Mouse (Mus musculus): Measurements from ENCODE around the gene Dmp1. TPM values are rescaled to one million over a fixed set of nuclear protein-coding genes. Genes with fewer than 3 reads are reported as not detected.

The Dmp1 gene
- polyA plus RNA-seq, 1 experiment from 2014 or later: 0.66 TPM

DNA sequence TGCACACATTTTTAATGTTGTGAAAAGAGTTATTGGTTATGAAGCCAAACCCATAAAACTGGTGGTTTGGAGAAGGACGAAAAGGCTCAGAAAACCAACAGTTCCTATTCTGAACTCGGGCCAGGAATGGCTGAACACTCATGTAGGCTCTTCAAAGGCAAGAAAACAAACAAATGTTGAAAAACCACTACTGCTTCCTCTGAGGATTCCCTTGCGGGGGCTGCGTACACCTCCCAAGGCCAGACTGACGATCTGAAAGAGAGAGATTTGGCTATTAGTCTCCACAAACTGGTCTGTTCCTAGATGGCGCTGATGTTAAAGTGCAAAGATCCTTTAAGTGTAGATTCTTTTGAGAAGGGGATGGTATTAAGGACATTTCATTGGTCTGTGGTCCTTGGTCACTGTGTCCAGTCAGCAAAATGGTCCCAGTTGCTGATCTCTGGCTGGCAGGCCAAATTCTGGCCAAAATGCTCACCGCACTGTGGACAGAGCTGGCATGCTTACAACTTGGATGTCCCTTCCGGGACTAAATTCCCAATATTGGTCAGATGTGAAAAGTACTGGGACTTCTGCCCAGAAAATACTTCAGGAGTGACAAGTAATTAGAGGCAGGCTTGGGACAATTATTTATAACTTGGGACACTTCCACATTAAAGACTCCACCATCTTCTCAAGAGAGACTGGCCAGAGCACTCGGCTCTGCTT, 37.4 kb downstream of the Dmp1 start:
- DNase-seq: no peak

DNA sequence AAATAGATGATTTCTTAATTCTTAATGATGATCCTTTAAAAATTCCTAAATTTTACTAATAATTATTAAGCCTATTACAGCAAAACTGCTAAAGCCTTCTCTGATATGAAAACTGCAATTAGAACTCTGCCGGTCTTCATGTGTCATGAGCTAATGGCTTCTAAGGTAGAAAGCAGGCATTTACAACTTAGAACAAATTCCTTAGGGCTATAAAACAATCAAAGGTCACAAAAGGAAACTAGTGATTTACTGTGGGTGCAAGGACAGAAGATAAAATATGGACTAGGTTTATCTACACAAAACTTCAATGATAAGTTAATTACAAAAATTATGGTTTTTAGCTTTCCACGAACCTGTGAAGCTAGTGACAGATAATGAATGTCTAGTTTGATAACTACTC, 41.8 kb downstream of the Dmp1 start:
- DNase-seq (no peak), ATAC-seq (ENCODE audit: low FRiP score, low TSS enrichment) (no peak)
- H3K4me3 ChIP-seq (replicated peaks; ENCODE audit: low read depth, low read length): no peak overlapping the region
- no peaks in the 10 kb centered on the region for H3K9me3 ChIP-seq (ENCODE audit: control insufficient read depth, low read length)
- H3K27ac ChIP-seq (replicated peaks; ENCODE audit: low read depth, low read length): no peak overlapping the region
- H3K4me1 ChIP-seq (ENCODE audit: control insufficient read depth, insufficient read depth, low read length): no peaks in the 10 kb centered on the region
- WGBS: 88% methylated on average over 2 of the region's 2 CpGs
- H3K9ac ChIP-seq (replicated peaks; ENCODE audit: low read length): no peak overlapping the region
- no peaks in the 10 kb centered on the region for H3K27me3 ChIP-seq (ENCODE audit: control insufficient read depth, insufficient read depth, low read length)
- no peaks in the 10 kb centered on the region for H3K36me3 ChIP-seq (ENCODE audit: control insufficient read depth, insufficient read depth, low read length)
- H3K4me2 ChIP-seq (ENCODE audit: low read length): no peak overlapping the region

More for the DNA sequence above, 37.4 kb downstream of the Dmp1 start:
- Histone ChIP-seq H3K4me3 (replicated peaks; ENCODE audit: low read depth, low read length) (no peak overlapping the region), H3K27ac (replicated peaks; ENCODE audit: low read depth, low read length) (no peak overlapping the region), H3K27me3 (ENCODE audit: control insufficient read depth, insufficient read depth, low read length) (no peaks in the 10 kb centered on the region), H3K36me3 (ENCODE audit: control insufficient read depth, insufficient read depth, low read length) (no peaks in the 10 kb centered on the region), H3K4me1 (ENCODE audit: control insufficient read depth, insufficient read depth, low read length) (no peaks in the 10 kb centered on the region), H3K9me3 (ENCODE audit: control insufficient read depth, low read length) (no peaks in the 10 kb centered on the region), H3K4me2 (ENCODE audit: low read length) (no peak overlapping the region), H3K9ac (replicated peaks; ENCODE audit: low read length) (no peak overlapping the region)
- ATAC-seq (ENCODE audit: low FRiP score, low TSS enrichment): no peak
- 90% methylated on average over 9 of the region's 9 CpGs for WGBS

DNA sequence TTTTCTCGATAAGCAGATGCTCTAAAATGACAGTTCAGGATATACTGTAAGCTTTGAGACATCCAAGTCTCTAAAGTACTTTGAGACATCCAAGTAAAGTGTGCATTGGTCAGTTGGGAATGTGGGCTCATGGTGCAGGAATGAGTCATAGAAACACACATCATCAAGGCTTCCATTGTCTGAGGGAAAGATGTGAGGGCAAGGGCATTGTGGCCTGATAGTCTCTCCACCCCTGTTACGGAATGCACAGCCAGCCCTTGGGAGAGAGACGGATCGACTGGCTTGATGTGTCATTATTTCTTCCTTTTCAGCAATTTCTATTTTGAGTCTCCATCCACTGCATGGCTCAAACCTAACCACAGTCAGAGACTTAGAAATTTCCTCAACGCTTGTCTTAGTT, 49.4 kb downstream of the Dmp1 start:
- H3K9ac ChIP-seq (replicated peaks; ENCODE audit: low read length): no peak overlapping the region
- no peak overlapping the region for H3K4me3 ChIP-seq (replicated peaks; ENCODE audit: low read depth, low read length)
- WGBS: 87% methylated on average over 5 of the region's 5 CpGs
- ATAC-seq (ENCODE audit: low FRiP score, low TSS enrichment) (no peak), DNase-seq (no peak)
- H3K27ac ChIP-seq (replicated peaks; ENCODE audit: low read depth, low read length): no peak overlapping the region
- no peaks in the 10 kb centered on the region for H3K36me3 ChIP-seq (ENCODE audit: control insufficient read depth, insufficient read depth, low read length)
- H3K9me3 ChIP-seq (ENCODE audit: control insufficient read depth, low read length): no peaks in the 10 kb centered on the region
- H3K4me1 ChIP-seq (ENCODE audit: control insufficient read depth, insufficient read depth, low read length): no peaks in the 10 kb centered on the region
- H3K27me3 ChIP-seq (ENCODE audit: control insufficient read depth, insufficient read depth, low read length): no peaks in the 10 kb centered on the region
- H3K4me2 ChIP-seq (ENCODE audit: low read length): no peak overlapping the region

DNA sequence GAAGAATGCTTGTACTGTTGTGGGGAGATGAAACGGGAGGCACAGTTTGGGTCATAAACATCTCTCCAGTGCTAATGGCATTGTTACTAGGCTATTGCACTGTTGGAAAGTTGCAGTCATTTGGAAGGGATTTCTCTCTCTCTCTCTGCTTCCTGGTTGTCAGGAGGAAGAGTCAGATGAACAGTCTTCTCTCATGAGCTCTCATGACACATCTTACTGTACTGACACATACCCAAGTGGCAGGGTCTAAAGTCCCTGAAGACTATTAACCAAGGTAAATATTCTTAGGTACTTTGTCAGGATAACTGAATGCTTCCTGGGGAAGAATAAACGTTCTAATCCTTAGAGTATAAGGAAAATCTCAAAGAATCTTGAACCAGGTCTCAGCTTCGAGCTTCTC, 54.2 kb downstream of the Dmp1 start:
- H3K27me3 ChIP-seq (ENCODE audit: control insufficient read depth, insufficient read depth, low read length): no peaks in the 10 kb centered on the region
- no peak for DNase-seq
- WGBS: 76% methylated on average over 3 of the region's 3 CpGs

DNA sequence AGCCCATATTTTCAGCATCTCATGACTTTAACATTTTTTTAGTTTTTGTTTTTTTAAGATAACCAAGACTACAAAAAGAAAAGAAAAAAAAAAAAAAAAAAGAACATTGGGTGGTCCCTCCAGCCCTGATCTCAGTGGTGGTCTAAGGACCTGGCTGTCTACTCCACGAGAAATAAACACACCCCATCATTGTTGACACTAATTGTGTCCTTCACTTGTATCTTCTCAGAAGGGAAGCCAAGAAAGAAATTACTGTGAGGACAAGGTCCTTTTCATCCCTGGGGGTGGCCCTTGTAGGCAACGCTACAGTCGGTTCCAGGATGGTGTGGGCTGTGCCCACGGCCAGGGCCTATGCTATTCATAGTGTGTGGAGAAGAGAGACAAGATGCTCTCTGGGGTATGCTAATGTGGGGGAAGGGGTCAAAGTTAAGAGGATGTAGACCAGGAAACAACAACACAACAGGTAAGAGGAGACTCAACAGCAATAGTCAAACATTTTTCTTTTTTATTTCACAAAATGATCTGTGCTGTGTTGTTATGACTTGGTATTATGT, 59.6 kb downstream of the Dmp1 start:
- Histone ChIP-seq H3K9me3 (ENCODE audit: control insufficient read depth, low read length) (no peaks in the 10 kb centered on the region), H3K27ac (replicated peaks; ENCODE audit: low read depth, low read length) (no peak overlapping the region), H3K4me3 (replicated peaks; ENCODE audit: low read depth, low read length) (no peak overlapping the region), H3K9ac (replicated peaks; ENCODE audit: low read length) (no peak overlapping the region), H3K27me3 (ENCODE audit: control insufficient read depth, insufficient read depth, low read length) (no peaks in the 10 kb centered on the region), H3K4me1 (ENCODE audit: control insufficient read depth, insufficient read depth, low read length) (no peaks in the 10 kb centered on the region), H3K36me3 (ENCODE audit: control insufficient read depth, insufficient read depth, low read length) (no peaks in the 10 kb centered on the region), H3K4me2 (ENCODE audit: low read length) (no peak overlapping the region)
- 84% methylated on average over 4 of the region's 4 CpGs for WGBS
- ATAC-seq (ENCODE audit: low FRiP score, low TSS enrichment) (no peak), DNase-seq (no peak)

More for the DNA sequence above, 54.2 kb downstream of the Dmp1 start:
- no peak overlapping the region for H3K4me2 ChIP-seq (ENCODE audit: low read length)
- H3K4me3 ChIP-seq (replicated peaks; ENCODE audit: low read depth, low read length): no peak overlapping the region
- H3K4me1 ChIP-seq (ENCODE audit: control insufficient read depth, insufficient read depth, low read length): no peaks in the 10 kb centered on the region
- no peaks in the 10 kb centered on the region for H3K9me3 ChIP-seq (ENCODE audit: control insufficient read depth, low read length)
- no peak overlapping the region for H3K9ac ChIP-seq (replicated peaks; ENCODE audit: low read length)
- no peaks in the 10 kb centered on the region for H3K36me3 ChIP-seq (ENCODE audit: control insufficient read depth, insufficient read depth, low read length)
- no peak overlapping the region for H3K27ac ChIP-seq (replicated peaks; ENCODE audit: low read depth, low read length)
- no peak for ATAC-seq (ENCODE audit: low FRiP score, low TSS enrichment)

DNA sequence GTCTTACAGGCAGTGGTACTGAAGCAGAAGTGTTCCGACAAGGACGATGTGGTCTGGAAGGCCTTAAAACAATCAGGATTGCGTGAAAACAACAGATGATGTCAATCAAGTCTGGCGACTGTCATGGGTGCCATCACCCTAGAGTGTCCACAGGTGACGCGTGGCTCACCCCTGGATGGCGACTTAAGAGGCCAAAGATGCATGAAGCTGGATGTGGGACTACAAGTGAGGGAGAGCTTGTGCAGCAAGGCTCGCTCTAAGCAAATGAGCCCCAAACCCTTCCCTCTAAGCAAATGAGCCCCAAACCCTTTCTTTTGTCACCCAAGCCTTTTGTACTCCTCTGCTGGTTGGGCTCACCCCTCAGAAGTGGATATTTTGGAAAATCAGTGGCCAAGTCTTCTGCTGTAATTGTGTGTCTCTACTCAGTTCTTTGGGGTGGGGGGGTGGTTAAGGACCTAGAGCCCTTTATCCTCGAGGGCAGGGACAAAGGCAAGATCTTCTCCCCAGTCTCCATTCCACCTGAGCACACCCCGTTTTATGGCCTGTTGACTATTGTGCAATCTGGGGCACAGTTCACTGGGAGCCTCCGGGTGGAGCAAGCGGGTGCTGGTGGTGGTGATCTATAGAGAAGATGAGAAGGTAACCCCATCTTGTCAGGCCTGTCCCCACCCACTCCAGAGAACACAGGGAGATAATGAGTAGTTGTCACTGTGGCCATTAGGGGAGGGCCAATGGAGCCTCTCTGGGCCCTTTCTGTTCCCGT, 60.8 kb downstream of the Dmp1 start:
- Histone ChIP-seq H3K9me3 (ENCODE audit: control insufficient read depth, low read length) (no peaks in the 10 kb centered on the region), H3K4me3 (replicated peaks; ENCODE audit: low read depth, low read length) (no peak overlapping the region), H3K9ac (replicated peaks; ENCODE audit: low read length) (no peak overlapping the region), H3K27me3 (ENCODE audit: control insufficient read depth, insufficient read depth, low read length) (no peaks in the 10 kb centered on the region), H3K36me3 (ENCODE audit: control insufficient read depth, insufficient read depth, low read length) (no peaks in the 10 kb centered on the region), H3K27ac (replicated peaks; ENCODE audit: low read depth, low read length) (no peak overlapping the region), H3K4me2 (ENCODE audit: low read length) (no peak overlapping the region), H3K4me1 (ENCODE audit: control insufficient read depth, insufficient read depth, low read length) (no peaks in the 10 kb centered on the region)
- no peak for ATAC-seq (ENCODE audit: low FRiP score, low TSS enrichment)
- no peak for DNase-seq
- WGBS: 87% methylated on average over 13 of the region's 13 CpGs

Other genes with a start within 250 kb of the Dmp1 start
- not detected in 2 replicates for gene Hsd17b13, start 225.2 kb upstream of the Dmp1 start, polyA plus RNA-seq (2014; fragmentation: Nextera tagmentation; extraction: Ambion mirVana)
- gene Hsd17b11, start 180.7 kb upstream of the Dmp1 start, polyA plus RNA-seq (2014; fragmentation: Nextera tagmentation; extraction: Ambion mirVana): 1.7 and 1.8 TPM in 2 replicates
- 56.0 and 56.1 TPM in 2 replicates for gene Nudt9, start 156.3 kb upstream of the Dmp1 start, polyA plus RNA-seq (2014; fragmentation: Nextera tagmentation; extraction: Ambion mirVana)
- gene Gm17660, start 125.0 kb upstream of the Dmp1 start, polyA plus RNA-seq (2014; fragmentation: Nextera tagmentation; extraction: Ambion mirVana): not detected in 2 replicates
- gene Sparcl1, start 88.9 kb upstream of the Dmp1 start, polyA plus RNA-seq (2014; fragmentation: Nextera tagmentation; extraction: Ambion mirVana): 118 and 147 TPM in 2 replicates
- gene Dspp, start 31.9 kb upstream of the Dmp1 start, polyA plus RNA-seq (2014; fragmentation: Nextera tagmentation; extraction: Ambion mirVana): not detected in 2 replicates
- not detected in 2 replicates for gene Ibsp, start 96.6 kb downstream of the Dmp1 start, polyA plus RNA-seq (2014; fragmentation: Nextera tagmentation; extraction: Ambion mirVana)
- not detected in 2 replicates for gene Mepe, start 122.7 kb downstream of the Dmp1 start, polyA plus RNA-seq (2014; fragmentation: Nextera tagmentation; extraction: Ambion mirVana)
- gene Spp1, start 232.5 kb downstream of the Dmp1 start, polyA plus RNA-seq (2014; fragmentation: Nextera tagmentation; extraction: Ambion mirVana): 7.1 and 65.2 TPM in 2 replicates

Data from midbrain, embryonic 14.5 days (tissue).